Mouse (Mus musculus) layer of hippocampus, adult 9-11 months (tissue): ENCODE results near the gene Sipa1l1.

Experiments
- DNase-seq: peaks from one replicate; pipeline ENCODE4 v3.0.0; 2022

The Sipa1l1 gene

DNA sequence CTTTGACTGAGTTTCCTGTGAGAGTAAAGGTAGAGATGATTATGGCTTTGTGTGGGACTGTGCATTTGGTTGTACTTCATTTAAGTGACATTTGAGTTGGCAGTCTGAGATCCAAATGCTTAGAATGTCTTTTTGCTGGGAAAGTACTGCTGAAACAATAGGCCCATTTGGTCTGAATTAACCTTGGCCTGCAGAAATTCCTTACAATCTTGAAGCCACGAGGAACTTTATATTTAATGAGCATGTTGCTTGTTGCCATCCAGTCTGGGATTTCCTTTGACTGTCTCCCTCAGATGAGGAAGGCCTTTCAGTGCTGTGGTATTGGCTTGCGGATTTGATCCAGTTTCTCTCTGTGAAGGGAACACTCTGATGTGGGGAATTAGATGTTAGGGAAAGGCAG is 43.9 kb downstream of the Sipa1l1 start:
- DNase-seq = no peak

DNA sequence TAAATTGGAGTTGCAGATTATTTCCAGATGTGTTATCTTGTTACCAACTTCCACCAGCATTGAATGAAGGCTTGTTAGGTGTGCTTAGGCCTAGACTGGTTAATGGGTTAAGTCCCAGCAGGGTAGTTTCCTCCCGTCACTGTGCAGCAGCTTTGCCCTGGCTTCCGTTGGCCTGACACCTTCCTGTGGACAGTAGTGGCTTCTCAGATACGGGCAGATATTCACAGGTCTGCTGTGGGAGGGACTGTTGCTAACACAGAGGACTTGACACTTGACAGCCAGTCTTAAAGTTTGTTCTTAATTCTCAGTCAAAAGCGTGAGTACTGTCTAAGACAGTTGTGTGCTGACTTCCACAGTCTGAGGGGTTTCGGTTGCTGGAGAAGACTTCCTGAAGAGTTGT is 45.8 kb downstream of the Sipa1l1 start:
- no peak for DNase-seq

DNA sequence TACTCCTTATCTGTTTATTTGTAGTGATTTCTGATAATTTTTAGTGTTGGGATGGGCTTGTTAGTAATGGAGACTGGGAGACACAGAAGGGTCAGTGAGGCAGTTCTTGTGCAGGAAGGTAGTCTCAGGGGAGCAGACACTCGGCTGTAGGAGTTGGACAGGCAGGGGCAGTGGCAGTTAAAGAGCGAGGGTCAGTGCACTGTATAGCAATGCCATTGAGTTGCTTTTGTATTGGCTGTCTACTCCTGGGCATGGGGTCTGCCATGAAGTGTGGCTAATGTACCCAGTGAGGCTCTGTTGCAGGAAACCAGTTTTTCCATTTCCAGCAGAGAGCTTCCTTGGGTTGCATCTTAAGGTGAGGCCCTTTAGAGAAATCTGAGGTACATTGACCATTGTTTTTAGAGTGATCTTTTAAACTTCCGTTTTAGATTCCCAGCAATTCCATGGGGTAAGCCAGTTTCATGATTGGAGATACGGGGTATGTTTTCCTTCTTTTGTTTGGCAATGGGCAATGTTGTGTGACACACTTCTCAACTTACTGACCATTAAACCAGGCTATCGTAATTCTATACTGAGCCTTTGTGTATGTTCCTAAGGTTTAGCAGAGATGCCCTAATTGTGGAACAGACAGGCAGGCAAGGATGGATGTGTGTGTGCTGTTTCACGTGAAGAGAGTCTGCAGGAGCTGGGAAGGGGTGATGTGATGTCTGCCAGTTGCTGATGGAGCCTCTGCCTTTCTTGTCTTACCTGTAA is 47.9 kb downstream of the Sipa1l1 start:
- no peak for DNase-seq

DNA sequence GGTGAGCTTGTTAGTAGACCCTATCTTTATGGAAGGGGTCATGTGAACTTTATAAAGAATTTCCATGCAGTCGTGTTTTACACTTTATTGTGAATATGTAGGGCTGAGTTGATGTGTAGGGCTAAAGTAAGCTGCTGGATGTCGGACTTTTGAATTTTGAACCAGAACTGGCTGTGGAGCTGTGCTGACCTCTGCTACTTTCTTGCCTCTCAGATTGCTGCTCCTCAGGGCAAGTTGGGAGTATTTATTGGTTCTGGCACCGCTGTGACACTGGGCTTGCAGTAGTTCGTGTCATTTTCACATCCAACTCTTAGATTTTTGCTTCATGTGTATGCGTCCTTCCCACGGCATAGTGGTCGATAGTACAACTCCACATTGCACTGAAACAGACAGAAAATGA is 49.1 kb downstream of the Sipa1l1 start:
- no peak for DNase-seq

DNA sequence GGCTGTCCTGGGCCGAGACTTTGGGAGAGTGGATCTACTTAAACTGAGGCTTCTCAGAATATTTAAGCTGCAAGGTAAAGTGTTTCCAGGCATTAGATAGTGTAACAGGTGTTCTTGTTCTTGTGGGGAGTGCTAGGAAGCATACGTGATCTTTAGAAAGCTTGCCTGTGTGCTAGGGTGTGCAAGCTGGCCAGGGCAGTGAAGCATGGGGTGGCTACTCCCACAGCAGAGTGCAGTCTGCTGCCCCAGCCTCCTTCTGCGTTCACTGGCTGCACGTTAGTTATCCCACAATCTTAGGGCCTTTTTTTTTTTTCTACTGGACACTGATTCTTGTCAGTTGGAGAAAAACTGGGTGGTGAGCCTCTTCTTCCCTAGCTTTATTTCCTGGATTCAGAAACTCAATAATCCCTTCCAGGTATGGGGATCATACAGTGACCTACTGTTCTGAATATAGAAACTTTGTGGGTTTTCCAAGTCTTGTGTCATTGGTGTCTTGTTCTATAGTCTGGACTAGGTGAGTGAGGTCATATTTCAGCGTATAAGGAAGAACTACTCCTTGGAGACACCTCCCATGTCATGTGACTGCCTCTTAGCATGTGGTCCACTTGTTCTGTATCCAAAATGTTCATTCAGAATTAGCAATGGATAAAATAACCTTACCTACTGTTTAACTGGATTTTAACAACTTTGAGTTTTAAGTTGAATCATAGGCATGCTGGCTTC is 51.4 kb downstream of the Sipa1l1 start:
- no peak for DNase-seq

DNA sequence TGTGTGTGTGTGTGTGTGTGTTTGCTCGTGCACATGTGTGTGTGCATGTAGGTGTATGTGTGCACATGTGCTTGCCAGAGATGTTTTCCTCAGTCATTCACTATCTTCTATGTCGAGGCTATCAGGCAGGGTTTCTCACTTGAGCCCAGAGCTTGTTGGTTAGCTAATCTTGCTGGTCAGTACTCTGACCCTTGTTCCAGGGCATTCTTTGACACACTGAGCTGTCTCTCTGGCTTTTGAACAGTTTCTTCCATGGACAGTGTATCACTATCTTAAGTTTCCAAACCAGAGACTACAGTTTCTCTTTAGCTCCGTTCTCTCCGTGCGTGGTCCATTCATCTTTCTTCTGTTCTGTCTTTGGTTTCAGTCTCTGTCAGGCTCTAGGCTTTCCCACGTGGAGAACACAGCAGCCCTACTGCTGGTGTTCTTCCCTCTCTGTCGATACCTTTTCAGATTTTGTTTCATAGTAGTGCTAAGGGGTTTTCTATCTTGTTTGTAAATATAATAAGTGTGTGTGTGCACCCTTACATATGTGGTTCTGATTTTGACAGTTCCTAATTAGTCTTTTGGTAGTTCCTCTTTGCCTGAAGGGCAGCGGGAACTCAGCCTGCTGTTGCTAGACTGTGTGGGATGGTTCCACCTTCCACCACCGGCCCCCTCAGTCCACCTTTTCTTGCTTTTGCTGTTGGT is 54.2 kb downstream of the Sipa1l1 start:
- no peak for DNase-seq

DNA sequence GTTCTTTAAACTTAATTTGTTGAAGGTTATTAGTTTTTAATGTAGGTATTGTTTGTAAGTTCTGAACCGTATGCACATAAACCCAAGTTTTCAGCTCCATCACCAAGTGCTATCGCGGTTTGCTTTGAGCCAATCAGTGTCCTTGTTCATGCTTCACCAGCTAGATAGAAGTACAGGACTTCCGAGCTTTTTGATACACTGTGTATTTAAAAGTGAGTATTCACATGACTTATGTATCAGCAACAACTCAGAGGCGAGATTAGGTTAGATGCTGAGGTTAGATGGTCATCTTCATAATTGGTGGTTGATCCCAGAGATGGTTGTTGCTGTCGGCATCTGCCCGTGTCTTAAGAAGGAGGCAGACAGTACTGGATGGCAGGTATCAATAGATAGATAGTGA is 55.7 kb downstream of the Sipa1l1 start:
- DNase-seq = no peak

DNA sequence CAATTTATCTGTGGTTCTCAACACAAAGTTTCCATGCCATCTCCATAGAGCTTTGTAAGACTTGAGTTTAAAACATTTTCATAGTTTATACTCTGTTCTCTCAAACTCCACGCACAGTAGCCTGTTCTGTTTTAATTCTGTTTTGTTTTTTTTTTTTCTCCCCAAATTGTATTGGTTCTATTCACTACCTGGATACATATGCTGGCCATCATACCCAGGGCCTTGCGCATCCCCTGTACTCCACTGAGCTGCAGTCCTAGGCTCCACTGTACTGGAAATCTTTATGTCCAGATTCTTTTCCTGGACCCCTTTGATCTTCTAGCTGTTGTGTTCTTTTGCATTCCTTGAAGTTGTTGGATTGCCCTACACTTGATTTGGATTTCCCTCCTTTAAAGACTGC is 56.2 kb downstream of the Sipa1l1 start:
- DNase-seq = no peak

DNA sequence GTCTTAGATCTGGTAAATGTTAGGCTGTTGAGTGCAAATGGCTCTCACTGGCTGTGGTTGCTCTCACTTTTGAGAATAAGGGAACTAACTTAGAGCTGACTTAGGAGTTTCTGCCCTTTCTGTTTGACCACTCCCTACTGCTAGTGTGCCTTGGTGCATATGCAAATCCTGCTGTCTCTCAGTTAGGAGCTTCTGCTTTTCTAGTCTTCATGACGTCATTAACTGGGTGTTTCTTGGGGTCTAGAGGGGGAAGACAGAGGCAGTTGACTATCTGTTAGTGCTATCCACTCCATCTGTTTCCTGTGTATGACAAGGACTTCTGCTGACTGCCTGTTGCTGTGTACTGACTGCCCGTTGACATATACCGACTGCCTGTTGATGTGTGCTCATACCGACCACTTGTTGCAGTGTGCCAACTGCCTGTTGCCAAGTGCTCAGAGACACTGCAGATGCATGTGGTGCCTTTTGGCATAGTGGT is 56.7 kb downstream of the Sipa1l1 start:
- peak; percentile 76 for DNase-seq

DNA sequence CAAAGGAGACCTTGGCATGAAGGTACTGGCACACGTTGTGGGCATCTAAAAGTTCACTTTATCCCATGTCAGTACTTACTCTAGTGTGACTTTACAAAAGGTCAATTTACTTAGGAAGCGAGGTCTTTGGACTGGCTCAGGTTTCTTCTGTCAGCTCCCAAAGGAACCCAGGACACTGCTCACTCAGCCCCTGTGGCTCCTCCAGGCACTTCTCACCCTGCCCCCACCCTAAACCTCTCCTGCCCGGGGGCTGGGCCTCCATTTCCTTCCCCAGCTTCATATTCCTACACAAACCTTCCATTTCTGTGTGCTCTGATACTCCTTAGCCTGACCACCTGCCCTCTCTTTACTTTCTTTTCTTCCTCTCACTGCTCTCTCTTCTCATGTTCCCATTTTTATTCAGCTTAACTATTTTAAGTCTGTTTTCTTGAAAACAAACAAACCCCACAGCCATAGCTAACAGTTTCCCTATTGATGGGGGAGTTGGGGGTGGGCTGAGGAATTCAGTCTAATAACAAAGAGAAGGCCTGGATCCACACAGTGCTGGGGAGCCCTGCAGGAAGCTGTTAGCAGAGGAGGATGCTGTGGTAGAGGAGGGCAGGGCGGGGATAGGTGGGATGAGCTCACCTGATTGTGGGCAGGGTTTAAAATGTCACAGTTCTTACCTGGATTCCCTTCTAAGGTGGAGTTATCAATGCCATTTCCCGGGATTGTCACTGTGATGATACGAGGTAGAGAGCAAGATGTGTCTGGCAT is 57.4 kb downstream of the Sipa1l1 start:
- DNase-seq = no peak

DNA sequence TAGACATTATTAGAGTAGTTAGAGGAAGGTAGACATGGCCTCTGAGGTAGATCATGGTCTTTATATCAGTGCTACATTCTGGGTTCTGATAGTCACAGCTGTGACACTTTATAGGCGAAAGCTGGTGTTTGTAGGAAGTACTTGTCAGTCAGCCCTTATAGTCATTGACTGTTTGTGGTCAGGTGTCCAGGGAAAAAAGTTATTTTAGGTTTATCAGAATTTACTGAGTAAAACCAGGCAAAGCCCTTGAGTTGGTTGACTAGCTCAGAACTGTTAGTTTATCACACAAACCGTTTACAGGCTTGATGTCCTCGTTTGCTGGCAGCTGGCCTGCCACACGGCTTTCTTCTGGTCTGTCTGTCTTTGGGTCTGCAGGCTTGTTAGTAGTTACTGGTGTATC is 61.0 kb downstream of the Sipa1l1 start:
- no peak for DNase-seq

DNA sequence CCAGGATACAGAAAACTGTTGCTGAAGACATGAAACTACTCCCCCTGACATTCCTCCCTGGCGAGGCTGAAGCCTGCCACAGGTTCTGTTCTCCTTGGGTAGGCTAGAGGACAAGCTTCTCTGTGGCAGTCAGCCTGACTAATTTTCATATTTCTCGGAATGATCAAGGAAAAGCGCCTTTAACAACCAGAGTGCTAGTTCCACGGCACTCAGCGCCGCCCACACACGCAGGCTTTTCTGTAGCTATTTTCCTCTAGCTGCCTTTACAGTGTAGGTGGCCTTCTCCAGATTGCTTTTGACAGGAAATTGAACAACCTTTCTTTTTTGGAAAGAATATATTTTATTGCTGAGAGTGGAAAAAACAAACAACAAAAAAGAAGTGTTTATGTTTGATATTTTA is 62.1 kb downstream of the Sipa1l1 start:
- DNase-seq = peak; percentile 88

DNA sequence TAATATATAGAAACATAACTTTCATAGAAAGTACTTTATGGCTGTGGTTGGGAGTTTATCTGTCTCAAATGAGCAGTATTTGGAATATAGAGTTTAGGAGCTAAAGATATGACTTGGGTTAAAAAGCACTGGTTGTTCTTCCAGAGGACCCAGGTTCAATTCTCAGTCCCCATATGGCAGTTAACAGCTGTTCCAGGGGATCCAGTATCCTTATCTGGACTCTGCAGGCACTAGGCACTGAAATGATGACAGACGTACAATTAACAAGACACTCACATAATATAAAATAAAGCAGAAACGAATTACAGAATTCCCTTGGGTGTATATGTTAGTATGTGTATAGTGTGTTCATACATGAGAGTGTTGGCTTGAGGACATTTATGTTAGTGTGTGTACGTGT is 64.1 kb downstream of the Sipa1l1 start:
- no peak for DNase-seq

DNA sequence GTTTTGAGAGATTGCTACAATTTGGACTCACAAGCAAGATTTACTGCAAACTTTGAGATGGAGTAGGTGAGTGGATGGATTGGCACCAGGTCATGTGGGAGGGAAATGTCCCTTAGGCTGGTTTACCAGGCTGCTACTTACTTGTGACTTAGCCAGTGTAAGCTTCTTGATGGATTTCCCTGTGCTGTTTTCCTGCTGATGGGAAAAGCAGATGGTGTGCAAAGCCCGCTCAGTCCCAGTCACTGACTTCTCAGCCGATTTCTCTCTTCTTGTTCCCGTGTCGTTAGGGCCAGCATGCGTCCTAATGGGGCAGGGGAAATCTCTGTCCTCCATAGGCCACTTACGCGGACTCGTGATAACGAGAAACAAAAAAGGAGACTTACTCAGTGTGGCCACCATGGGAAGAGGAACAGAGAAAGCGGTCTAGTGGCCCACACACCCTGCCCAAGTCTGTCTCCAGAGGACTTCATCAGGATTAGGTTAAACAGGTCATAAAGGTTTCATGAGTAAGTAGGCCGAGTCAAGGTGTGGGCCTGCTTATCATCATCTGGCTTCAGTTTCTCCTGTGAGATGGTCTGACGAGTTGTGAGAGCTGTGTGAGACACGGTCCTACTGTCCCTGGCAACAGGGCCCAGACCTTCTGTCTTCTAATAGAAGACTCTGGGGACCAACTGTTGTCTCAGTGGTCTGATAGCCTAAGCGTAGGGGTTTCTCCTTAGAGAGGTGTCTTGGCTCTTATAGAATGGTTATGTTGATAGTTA is 65.5 kb downstream of the Sipa1l1 start:
- no peak for DNase-seq

DNA sequence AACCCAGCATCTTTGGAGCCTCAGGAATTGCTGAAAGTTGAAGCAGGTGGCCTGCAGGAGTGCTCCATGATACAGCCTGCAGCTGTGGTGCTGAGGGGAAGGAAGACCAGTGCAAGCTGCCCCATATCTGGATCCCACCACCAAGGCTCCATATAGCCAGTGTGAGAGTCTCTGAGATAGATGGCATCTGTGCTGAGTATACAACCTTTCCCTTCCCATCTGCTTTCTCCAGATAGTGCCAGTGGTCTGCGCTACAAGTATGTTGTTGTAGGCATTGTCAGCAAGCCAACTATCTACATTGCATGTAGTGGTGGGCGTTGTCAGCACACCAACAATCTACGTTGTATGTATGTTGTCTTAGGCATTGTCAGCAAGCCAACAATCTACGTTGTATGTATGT is 68.0 kb downstream of the Sipa1l1 start:
- no peak for DNase-seq

DNA sequence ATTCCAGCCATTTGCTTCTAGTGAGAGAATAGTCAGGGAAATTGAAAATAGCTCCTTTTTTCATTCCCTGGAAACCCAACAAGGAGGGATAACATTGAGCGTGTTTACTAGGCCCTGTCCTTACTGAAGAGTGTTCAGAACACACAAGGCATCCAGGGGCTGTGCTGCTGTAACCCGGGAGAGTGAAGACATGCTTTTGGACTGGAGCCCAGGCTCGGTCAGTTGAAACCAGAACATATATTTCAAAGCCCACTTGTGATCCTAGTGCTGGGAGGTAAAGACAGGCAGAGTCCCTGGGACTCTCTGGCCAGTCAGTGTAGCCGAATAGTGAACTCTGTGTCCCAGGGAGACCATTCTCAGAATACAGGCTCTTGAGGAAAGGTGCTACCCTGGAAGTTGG is 68.8 kb downstream of the Sipa1l1 start:
- no peak for DNase-seq

DNA sequence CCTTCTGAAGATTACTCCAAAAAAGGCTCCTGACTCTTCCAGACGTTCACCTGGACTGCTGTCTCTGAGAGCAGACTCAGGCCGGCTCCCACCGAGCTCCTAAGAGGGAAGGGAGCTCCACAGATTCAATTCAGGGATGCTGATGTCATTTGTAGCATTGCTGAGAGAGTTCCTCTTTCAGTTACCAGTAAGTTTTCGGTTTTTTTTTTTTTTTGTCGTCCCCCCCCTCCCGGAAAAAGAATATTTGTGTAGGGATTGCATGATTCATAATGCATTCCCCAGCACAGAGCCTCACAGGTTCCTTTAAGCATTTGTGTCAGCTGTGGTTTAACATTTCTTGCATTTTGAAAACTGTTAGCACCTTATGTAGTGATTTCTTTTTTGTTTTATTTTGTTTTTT is 71.6 kb downstream of the Sipa1l1 start:
- DNase-seq = no peak

DNA sequence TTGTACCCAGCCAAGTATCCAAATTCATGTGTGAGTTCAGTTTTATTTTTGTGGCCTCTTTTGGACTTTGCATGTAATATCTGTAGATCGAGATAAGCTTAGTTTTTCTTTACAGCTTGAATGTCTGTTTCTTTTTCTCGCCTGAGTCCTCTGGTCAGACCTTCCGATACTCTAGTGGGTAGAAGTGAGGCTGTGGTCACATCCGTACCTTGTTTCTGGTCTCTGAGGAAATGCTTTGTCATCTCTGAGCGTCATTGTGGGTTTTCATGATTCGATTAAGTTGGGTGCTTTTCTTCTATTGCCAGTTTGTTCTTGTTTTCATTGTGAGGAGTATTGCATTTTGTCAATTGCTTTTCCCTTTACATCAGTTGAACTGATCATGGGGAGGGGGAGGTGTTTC is 76.1 kb downstream of the Sipa1l1 start:
- DNase-seq = no peak

DNA sequence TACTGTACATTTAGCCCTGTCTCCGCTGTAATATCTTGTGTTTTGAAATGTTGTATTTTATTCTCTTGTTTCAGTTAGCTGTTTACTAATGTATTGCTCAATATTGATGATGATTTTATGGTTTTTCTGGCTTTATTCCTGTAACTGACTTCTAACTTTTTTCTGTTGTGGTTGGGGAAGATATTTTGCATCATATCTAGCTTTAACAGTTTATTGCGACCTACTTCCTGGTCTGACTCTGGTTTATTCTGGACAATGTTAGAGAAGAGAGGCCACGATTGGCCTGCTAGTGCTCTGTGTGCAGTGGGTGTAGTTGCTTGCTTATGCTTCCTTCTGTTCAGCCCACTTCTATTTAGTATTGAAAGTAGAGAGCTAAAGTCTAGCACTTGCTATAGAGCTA is 77.3 kb downstream of the Sipa1l1 start:
- DNase-seq = no peak

DNA sequence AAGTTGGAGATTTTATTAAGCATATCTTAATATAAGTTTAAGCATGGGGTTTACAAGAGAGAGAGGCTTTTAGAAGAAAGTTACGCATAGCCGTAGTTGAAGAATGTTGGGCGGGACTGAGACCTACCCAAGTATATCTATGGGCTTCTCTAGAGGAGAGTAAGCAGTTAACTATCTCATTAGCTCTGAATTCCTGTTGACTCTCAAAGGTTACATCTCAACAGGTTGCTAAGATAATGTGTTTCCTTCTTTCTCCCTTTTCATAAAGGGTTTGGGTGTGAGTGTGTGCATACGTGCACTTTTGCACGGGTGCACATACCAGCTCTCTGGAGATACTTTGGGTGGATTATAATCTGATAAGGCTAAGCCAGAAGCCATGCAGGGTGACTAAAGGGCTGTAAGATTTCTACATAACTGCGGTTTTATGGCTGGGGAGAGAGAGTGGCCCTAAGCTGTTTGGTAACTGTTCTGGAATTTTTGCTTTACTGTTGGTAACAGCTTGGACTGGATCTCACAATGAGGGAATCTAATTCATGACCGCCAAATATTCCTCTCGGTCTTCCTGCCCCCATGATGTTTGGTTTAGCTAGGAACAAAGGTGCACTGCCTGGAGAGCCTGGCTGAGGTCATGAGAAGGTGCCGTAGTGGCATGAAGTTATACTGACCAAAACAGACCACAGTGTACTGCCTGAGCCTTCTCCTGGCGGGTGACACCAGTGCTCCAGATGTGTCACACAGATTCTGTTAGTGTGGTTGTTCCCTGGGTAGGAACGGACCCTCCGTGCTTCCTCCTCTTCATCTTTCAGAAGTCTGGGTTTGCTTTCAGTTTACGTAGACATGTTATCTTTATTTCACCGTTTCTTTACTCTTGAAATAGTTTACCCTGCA is 78.5 kb downstream of the Sipa1l1 start:
- no peak for DNase-seq

DNA sequence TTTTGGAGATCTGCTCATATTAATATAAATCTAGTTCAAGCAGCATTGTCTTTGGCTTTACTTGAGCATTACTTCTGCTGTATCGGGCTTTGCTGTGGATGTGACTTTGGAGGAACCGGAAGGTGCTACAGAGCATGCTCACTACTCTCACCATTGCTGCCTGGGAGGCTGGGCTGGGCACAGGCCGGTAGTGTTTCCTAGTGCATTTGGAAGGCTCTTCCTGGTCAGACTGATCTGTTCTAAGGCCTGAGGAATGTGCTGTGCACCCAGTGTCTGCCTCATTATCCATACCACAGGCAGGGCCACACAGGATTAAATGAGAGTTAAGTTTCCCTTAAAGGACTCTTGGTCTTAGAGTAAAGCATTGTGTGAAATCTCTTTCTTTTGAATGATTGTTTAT is 79.4 kb downstream of the Sipa1l1 start:
- no peak for DNase-seq
